Mouse (Mus musculus) G1E (cell line): ENCODE results near the gene Rab42.
A peak's percentile ranks its signal among the peaks of the same experiment; 100 is the strongest.

Experiments used
- CTCF ChIP-seq: IDR thresholded peaks from 2 replicates; pipeline ENCODE4 v1.5.1; 2012; ENCODE audit warnings: low read depth, low read length, inconsistent platforms, mixed read lengths
- GATA1 ChIP-seq: IDR thresholded peaks from 2 replicates; pipeline ENCODE4 v1.6.1; 2012; ENCODE audit warnings: borderline replicate concordance, low read length, inconsistent platforms, mixed read lengths
- GATA2 ChIP-seq: IDR thresholded peaks from 2 replicates; pipeline ENCODE4 v1.6.1; 2012; ENCODE audit warnings: low read depth, low read length, inconsistent platforms, borderline replicate concordance
- POLR2AphosphoS5 ChIP-seq: IDR thresholded peaks from 2 replicates; pipeline ENCODE4 v1.6.1; 2012; ENCODE audit warnings: low read depth, low read length, inconsistent platforms; ENCODE audit not compliant: insufficient replicate concordance
- TAL1 ChIP-seq: conservative IDR thresholded peaks from 2 replicates; pipeline ENCODE4 v1.6.1; 2012; ENCODE audit warnings: low read depth, low read length, inconsistent platforms, mixed read lengths

- TF ChIP-seq CTCF = no peak
- no peak for TF ChIP-seq GATA1
- TF ChIP-seq GATA2 = no peak
- no peak for TF ChIP-seq TAL1
- TF ChIP-seq POLR2AphosphoS5 = 0 out of 2 replicates have a peak, but pooled peaks have one; percentile 26
Measured at GRCm38 (mm10) chr4:132349495-132350122, 46.4 kb upstream of the Rab42 start.
